Comparison of ENCODE assay signal across 8 mouse cellular contexts in the genomic region with DNA sequence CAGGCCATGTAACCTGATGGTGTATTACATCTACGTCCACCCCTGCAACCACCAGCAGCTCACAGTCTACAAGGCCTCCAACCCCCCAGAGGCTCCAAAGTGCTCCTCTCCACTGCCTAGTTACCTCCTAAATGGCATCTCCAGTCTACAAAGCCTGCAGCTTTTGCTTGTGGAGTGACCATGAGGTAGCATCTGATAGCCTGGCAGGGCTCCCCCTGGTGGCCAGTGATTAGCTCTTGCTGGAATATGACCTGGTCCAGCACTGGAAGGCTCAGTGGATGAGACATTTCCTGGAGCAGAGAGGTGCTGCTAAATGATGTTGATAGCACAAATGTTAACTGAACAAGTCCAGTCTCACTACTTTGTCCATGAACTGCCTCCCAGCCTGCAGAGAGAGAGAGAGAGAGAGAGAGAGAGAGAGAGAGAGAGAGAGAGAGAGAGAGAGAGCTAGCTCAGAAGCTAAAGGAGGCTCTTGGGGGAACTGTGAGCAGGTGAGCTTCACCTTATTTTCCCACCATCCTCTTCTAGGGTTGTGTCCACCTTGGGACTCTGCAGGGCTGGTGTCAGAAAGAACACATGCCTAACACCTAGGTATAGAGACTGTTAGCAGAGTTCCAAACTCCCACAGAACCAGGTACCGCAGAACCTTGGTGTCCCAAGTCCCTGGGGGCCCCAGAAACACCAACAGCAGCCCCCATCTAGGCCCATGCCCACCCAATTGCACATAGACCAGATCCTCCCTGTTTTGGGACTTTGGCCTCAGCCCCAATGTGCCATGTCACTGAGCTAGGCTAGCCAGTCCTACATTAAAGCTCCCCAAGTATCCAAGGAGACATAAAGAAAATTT. TPM values are rescaled to one million over a fixed set of nuclear protein-coding genes. Genes with fewer than 3 reads are reported as not detected.
A peak's percentile ranks its signal among the peaks of the same experiment; 100 is the strongest.
DNase-seq lines count a peak whose midpoint lies in the region; ATAC-seq and TF ChIP-seq lines count a peak whose summit lies in the region.

No protein-coding gene starts in this region.

- DNase-seq in MEL (ENCODE audit: low read depth, low spot score), result peak; percentile 36
- DNase-seq in c-Kit-positive CD71-positive TER-119-positive erythroid progenitor cells, embryonic 14.5 days (ENCODE audit: low spot score), result peak; percentile 52
- DNase-seq in heart, postnatal 25 days (ENCODE audit: low spot score), result peak; percentile 25
- DNase-seq in large intestine, adult 2 months (ENCODE audit: low read depth, low spot score), result peak; percentile 25
- DNase-seq in lung, embryonic 14.5 days, result peak; percentile 89
- DNase-seq in retina, postnatal 7 days (ENCODE audit: low read depth, low spot score), result peak; percentile 78
- peak; percentile 54 for DNase-seq in urinary bladder, postnatal 10 days (ENCODE audit: low spot score)

- no peaks in the 10 kb centered on the region for H3K4me1 ChIP-seq in MEL (ENCODE audit: control insufficient read depth in 1 of 2, insufficient read depth in 2 of 2, low read length in 2 of 2)
- peaks cover 24% of the 10 kb centered on the region for H3K4me1 ChIP-seq in forebrain, embryonic 12.5 days
- no peaks in the 10 kb centered on the region for H3K4me1 ChIP-seq in lung, embryonic 14.5 days (ENCODE audit: insufficient read depth)

- TF ChIP-seq POLR2A in MEL (IDR thresholded peaks at IDR 0.05; ENCODE audit: control insufficient read depth in 1 of 2, insufficient read depth in 1 of 2, low read depth in 1 of 2, low read length in 2 of 2, poor library complexity in 1 of 2), result no peak

- no peaks in the 10 kb centered on the region for H3K79me2 ChIP-seq in MEL (ENCODE audit: control insufficient read depth, insufficient read depth, low read length, poor library complexity)

- no peaks in the 10 kb centered on the region for H3K9me3 ChIP-seq in MEL (replicated peaks; ENCODE audit: insufficient read depth, low read length)
- no peaks in the 10 kb centered on the region for H3K9me3 ChIP-seq in forebrain, embryonic 12.5 days
- H3K9me3 ChIP-seq in lung, embryonic 14.5 days (ENCODE audit: low read depth, low read length), result no peaks in the 10 kb centered on the region

- no peaks in the 10 kb centered on the region for H3K36me3 ChIP-seq in MEL (ENCODE audit: control insufficient read depth in 1 of 2, insufficient read depth in 2 of 2, low read length in 2 of 2)
- no peaks in the 10 kb centered on the region for H3K36me3 ChIP-seq in forebrain, embryonic 12.5 days (replicated peaks)
- H3K36me3 ChIP-seq in lung, embryonic 14.5 days (ENCODE audit: insufficient read depth), result no peaks in the 10 kb centered on the region

- H3K4me3 ChIP-seq in MEL (ENCODE audit: control insufficient read depth in 1 of 2, insufficient read depth in 1 of 2, low read depth in 2 of 2, low read length in 2 of 2), result no peak overlapping the region
- no peak overlapping the region for H3K4me3 ChIP-seq in forebrain, embryonic 12.5 days (replicated peaks)
- no peak overlapping the region for H3K4me3 ChIP-seq in lung, embryonic 14.5 days (ENCODE audit: low read depth, low read length)

- no peak overlapping the region for H3K27ac ChIP-seq in MEL (ENCODE audit: control insufficient read depth, low read depth, low read length)
- no peak overlapping the region for H3K27ac ChIP-seq in forebrain, embryonic 12.5 days
- no peak overlapping the region for H3K27ac ChIP-seq in lung, embryonic 14.5 days (ENCODE audit: low read depth)

- WGBS in forebrain, embryonic 12.5 days, result 76% methylated on average over 2 of the region's 2 CpGs
- WGBS in large intestine, adult 2 months, result 88% methylated on average over 2 of the region's 2 CpGs
- WGBS in lung, embryonic 14.5 days, result 77% methylated on average over 2 of the region's 2 CpGs

- H3K27me3 ChIP-seq in MEL (ENCODE audit: control insufficient read depth in 1 of 2, insufficient read depth in 2 of 2, low read length in 2 of 2), result no peaks in the 10 kb centered on the region
- peaks cover 69% of the 10 kb centered on the region for H3K27me3 ChIP-seq in forebrain, embryonic 12.5 days
- no peaks in the 10 kb centered on the region for H3K27me3 ChIP-seq in lung, embryonic 14.5 days (ENCODE audit: insufficient read depth, low read length)

- no peak overlapping the region for H3K4me2 ChIP-seq in forebrain, embryonic 12.5 days
- H3K4me2 ChIP-seq in lung, embryonic 14.5 days, result no peak overlapping the region

- peak; percentile 43 to 73 (median 54) for TF ChIP-seq CTCF in MEL (IDR thresholded peaks at IDR 0.05 in 2 of 3, conservative IDR thresholded peaks at IDR 0.05 in 1 of 3; ENCODE audit: control insufficient read depth in 1 of 3, insufficient read depth in 1 of 3, low read depth in 2 of 3, low read length in 3 of 3, poor library complexity in 1 of 3, severe bottlenecking in 1 of 3)
- peak; percentile 84 for TF ChIP-seq CTCF in lung, embryonic 14.5 days (IDR thresholded peaks at IDR 0.05; ENCODE audit: low read depth)

- peak; percentile 65 for ATAC-seq in forebrain, embryonic 12.5 days (ENCODE audit: low FRiP score)
- ATAC-seq in lung, embryonic 14.5 days (ENCODE audit: insufficient read depth), result peak; percentile 55; the same call in 1 of the 2 replicates

- H3K9ac ChIP-seq in MEL (ENCODE audit: control insufficient read depth, low read depth, low read length, poor library complexity, severe bottlenecking), result no peak overlapping the region
- no peak overlapping the region for H3K9ac ChIP-seq in forebrain, embryonic 12.5 days
- no peak overlapping the region for H3K9ac ChIP-seq in lung, embryonic 14.5 days

- TF ChIP-seq RAD21 in MEL (IDR thresholded peaks at IDR 0.05; ENCODE audit: low read depth, low read length), result peak; percentile 6

- no peak for TF ChIP-seq EP300 in MEL (IDR thresholded peaks at IDR 0.05; ENCODE audit: low read depth in 1 of 2, low read length in 2 of 2)

- intact Hi-C loops in heart, postnatal 25 days (cut with DNase I), result loop anchor here (1.0 to 5.0 kb wide), 3 partner anchors 46 to 204 kb away; no protein-coding TSS in a partner anchor

TF ChIP-seq in MEL, 35 proteins besides CTCF, POLR2A, EP300 and RAD21:
- TF ChIP-seq CHD2 (IDR thresholded peaks at IDR 0.05; ENCODE audit: low read length) (no peak), SMC3 (IDR thresholded peaks at IDR 0.05; ENCODE audit: low read depth, low read length) (peak; percentile 50), USF1 (IDR thresholded peaks at IDR 0.05; ENCODE audit: low read depth, low read length) (no peak), MAFK (IDR thresholded peaks at IDR 0.05; ENCODE audit: borderline replicate concordance, low read depth, low read length) (no peak)

RNA-seq across cellular contexts. Expression of a gene that starts 43.3 kb away (rescaled TPM):
- not detected in 2 replicates for total RNA-seq in MEL (2012; rRNA removed)
- polyA plus RNA-seq in MEL (2012; ENCODE audit: insufficient read depth in 1 of 2, insufficient read length in 2 of 2, low read depth in 1 of 2, low replicate concordance in 2 of 2, missing spikeins in 1 of 2), result not detected
- polyA plus RNA-seq in forebrain, embryonic 12.5 days (2016; fragmentation: Nextera tagmentation; extraction: Ambion mirVana), result 90.6 and 119 TPM in 2 replicates
- 1 to 10 TPM; 2.4 to 2.6 TPM for total RNA-seq in heart, postnatal 25 days (2021)
- polyA plus RNA-seq in large intestine, adult 2 months (2012; rRNA removed), result 0.95 and 1.0 TPM in 2 replicates
- 11.8 and 15.0 TPM in 2 replicates for polyA plus RNA-seq in lung, embryonic 14.5 days (2014; fragmentation: Nextera tagmentation; extraction: Ambion mirVana)

Comparison
In these comparisons a context has a peak if more than half of its experiments do, and no peak if none do; other contexts are left out.
1. DNase-seq: peak in every context shown above with its lines; median percentile 89 in lung, embryonic 14.5 days; 78 in retina, postnatal 7 days; 54 in urinary bladder, postnatal 10 days; 52 in c-Kit-positive CD71-positive TER-119-positive erythroid progenitor cells, embryonic 14.5 days; 36 in MEL; 25 in heart, postnatal 25 days; 25 in large intestine, adult 2 months.